Mouse (Mus musculus) cerebellum, adult 2 months (tissue): ENCODE results near the gene Enox1.

ENCODE experiments used
- CTCF ChIP-seq: fragments of 200-500 bp; IDR thresholded peaks from 2 replicates; pipeline ENCODE4 v1.5.1; 2011; ENCODE audit warnings: low read depth, mild to moderate bottlenecking, control low read depth, low read length, moderate library complexity, borderline replicate concordance; ENCODE audit not compliant: insufficient read depth
- POLR2A ChIP-seq: fragments of 200-500 bp; IDR thresholded peaks from 2 replicates; pipeline ENCODE4 v1.6.1; 2011; ENCODE audit warnings: low read length, control low read depth, borderline replicate concordance; ENCODE audit not compliant: insufficient read depth

DNA sequence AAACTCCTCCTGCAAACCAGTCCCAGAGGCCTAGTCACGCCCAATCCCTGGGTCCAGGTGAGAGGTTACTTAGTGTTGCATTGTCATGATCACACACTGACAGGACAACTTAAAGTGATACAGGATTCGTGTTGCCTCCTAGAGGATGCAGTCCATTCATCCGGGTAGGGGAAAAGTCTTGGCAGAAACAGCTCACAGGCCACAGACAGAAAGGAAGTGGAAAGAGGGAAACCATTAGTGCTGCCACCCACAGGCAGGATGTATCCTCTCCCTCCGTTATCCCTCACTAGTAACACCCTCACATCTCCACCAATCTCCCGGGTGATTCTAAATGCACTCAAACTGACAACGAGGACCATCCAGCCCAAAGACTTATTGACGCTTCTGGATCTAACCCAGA is 385.4 kb downstream of the Enox1 start:
- no peak for TF ChIP-seq POLR2A
- TF ChIP-seq CTCF = no peak
